Mouse (Mus musculus) hindbrain, embryonic 16.5 days (tissue): ENCODE data around the gene Zfp607b. TPM values are rescaled to one million over a fixed set of nuclear protein-coding genes. Genes with fewer than 3 reads are reported as not detected.

Experiments used
- polyA plus RNA-seq: library from polyadenylated mRNA; unstranded; fragments of >200 nt; fragmentation: Nextera tagmentation; extraction: Ambion mirVana; gene quantifications from 2 replicates; pipeline ENCODE4 v1.2.1, GENCODE M21; 2015

Gene Zfp607b
- polyA plus RNA-seq, 1 experiment from 2014 or later: 12.0 TPM

Other genes starting within 250 kb of the Zfp607b start
- 3.1 and 3.7 TPM in 2 replicates for gene Sptbn4, start 241.7 kb upstream of the Zfp607b start, polyA plus RNA-seq
- 23.4 and 23.7 TPM in 2 replicates for gene Blvrb, start 241.4 kb upstream of the Zfp607b start, polyA plus RNA-seq
- 9.7 and 10.7 TPM in 2 replicates for gene Sertad3, start 215.6 kb upstream of the Zfp607b start, polyA plus RNA-seq
- gene Sertad1, start 202.4 kb upstream of the Zfp607b start, polyA plus RNA-seq: 9.8 and 11.4 TPM in 2 replicates
- 1.8 and 1.9 TPM in 2 replicates for gene Prx, start 190.0 kb upstream of the Zfp607b start, polyA plus RNA-seq
- 1.4 and 1.5 TPM in 2 replicates for gene Hipk4, start 166.1 kb upstream of the Zfp607b start, polyA plus RNA-seq
- 231 and 263 TPM in 2 replicates for gene Pld3, start 136.1 kb upstream of the Zfp607b start, polyA plus RNA-seq
- 33.7 and 35.7 TPM in 2 replicates for gene 2310022A10Rik, start 136.1 kb upstream of the Zfp607b start, polyA plus RNA-seq
- gene Akt2, start 97.8 kb upstream of the Zfp607b start, polyA plus RNA-seq: 63.0 and 72.9 TPM in 2 replicates
- 86.2 and 99.1 TPM in 2 replicates for gene Ttc9b, start 35.4 kb upstream of the Zfp607b start, polyA plus RNA-seq
- gene Map3k10, start 14.7 kb upstream of the Zfp607b start, polyA plus RNA-seq: 17.5 and 18.7 TPM in 2 replicates
- gene Zfp60, start 42.0 kb downstream of the Zfp607b start, polyA plus RNA-seq: 84.1 and 94.2 TPM in 2 replicates
- gene Zfp626, start 117.9 kb downstream of the Zfp607b start, polyA plus RNA-seq: 1.6 and 1.7 TPM in 2 replicates
- 9.6 and 10.7 TPM in 2 replicates for gene Zfp59, start 149.3 kb downstream of the Zfp607b start, polyA plus RNA-seq
- gene Zfp607a, start 168.2 kb downstream of the Zfp607b start, polyA plus RNA-seq: 0.88 and 1.4 TPM in 2 replicates
- gene Zfp974, start 240.1 kb downstream of the Zfp607b start, polyA plus RNA-seq: 12.2 and 14.8 TPM in 2 replicates